Mouse (Mus musculus) olfactory bulb, adult 2 months (tissue): ENCODE results near the gene Nsl1. TPM values are rescaled to one million over a fixed set of nuclear protein-coding genes. Genes with fewer than 3 reads are reported as not detected.
A peak's percentile ranks its signal among the peaks of the same experiment; 100 is the strongest.

ENCODE experiments used
- H3K27ac ChIP-seq: fragments of 200-500 bp; 2 replicates; pipeline ENCODE4 v1.5.1; 2012; ENCODE audit warnings: low read depth, low read length; ENCODE audit not compliant: insufficient read depth
- H3K4me1 ChIP-seq: fragments of 200-500 bp; 2 replicates; pipeline ENCODE4 v1.6.1; 2012; ENCODE audit warnings: low read length; ENCODE audit not compliant: control insufficient read depth, insufficient read depth
- H3K4me3 ChIP-seq: fragments of 200-500 bp; 2 replicates; pipeline ENCODE4 v1.5.1; 2012; ENCODE audit warnings: mild to moderate bottlenecking, low read depth, low read length, moderate library complexity; ENCODE audit not compliant: insufficient read depth
- CTCF ChIP-seq: fragments of 200-500 bp; IDR thresholded peaks from 2 replicates; pipeline ENCODE4 v1.5.1; 2012; ENCODE audit warnings: low read depth, mild to moderate bottlenecking, low read length, moderate library complexity; ENCODE audit not compliant: insufficient read depth
- POLR2A ChIP-seq: fragments of 200-500 bp; IDR thresholded peaks from 2 replicates; pipeline ENCODE4 v1.6.1; 2012; ENCODE audit warnings: mild to moderate bottlenecking, low read depth, low read length, moderate library complexity; ENCODE audit not compliant: insufficient read depth
- WGBS: fragments of 180-500 bp; shearing (Covaris S2); methylation state at CpG from one replicate; pipeline ENCODE4 v1.1.7; 2018; 5-methylcytosine and 5-hydroxymethylcytosine counted together
- polyA plus RNA-seq: library from polyadenylated mRNA; stranded (reverse); fragments of >200 nt; gene quantifications from 2 replicates; pipeline ENCODE4 v1.2.4, GENCODE M21; 2012; ENCODE audit warnings: low replicate concordance; ENCODE audit not compliant: missing spikeins, insufficient read depth, insufficient read length

Gene Nsl1
- polyA plus RNA-seq, 1 experiment = not detected

DNA sequence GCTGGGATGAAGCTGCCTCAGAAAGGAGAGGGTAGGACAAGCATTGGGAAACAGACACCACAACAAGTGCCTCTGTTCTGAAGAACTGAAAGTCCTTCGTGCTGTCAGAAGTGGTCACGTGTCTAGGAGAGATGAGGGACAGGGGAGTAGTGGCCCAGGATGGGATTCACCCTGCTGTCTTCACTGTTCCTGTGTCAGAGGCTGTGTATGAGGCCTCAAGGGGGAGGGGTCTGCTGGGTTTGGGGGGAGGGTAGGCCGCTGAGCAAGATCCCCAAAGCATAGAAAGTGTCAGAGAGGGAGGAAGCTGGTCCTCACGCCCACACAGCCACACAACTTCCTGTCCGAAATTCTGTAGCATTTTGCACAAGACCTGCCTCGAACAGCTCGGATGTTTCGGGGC is 48.3 kb downstream of the Nsl1 start:
- no peak for TF ChIP-seq POLR2A
- TF ChIP-seq CTCF = no peak
- no peak overlapping the region for H3K4me3 ChIP-seq
- H3K27ac ChIP-seq = no peak overlapping the region
- 0 out of 2 replicates have a peak, but pooled peaks cover 5% of the 10 kb centered on the region for H3K4me1 ChIP-seq
- 73% methylated on average over 8 of the region's 8 CpGs for WGBS

- Histone ChIP-seq H3K27ac (no peak overlapping the region), H3K4me3 (no peak overlapping the region), H3K4me1 (0 out of 2 replicates have a peak, but pooled peaks cover 5% of the 10 kb centered on the region)
- WGBS = 77% methylated on average over 7 of the region's 7 CpGs
- TF ChIP-seq CTCF = no peak
- no peak for TF ChIP-seq POLR2A
These were observed 52.1 kb downstream of the Nsl1 start for GRCm38 (mm10) chr1:191114868-191115267.

GRCm38 (mm10) chr1:191115514-191116238 is 52.9 kb downstream of the Nsl1 start:
- Histone ChIP-seq H3K27ac (no peak overlapping the region), H3K4me3 (no peak overlapping the region), H3K4me1 (0 out of 2 replicates have a peak, but pooled peaks cover 5% of the 10 kb centered on the region)
- 77% methylated on average over 11 of the region's 11 CpGs for WGBS
- TF ChIP-seq CTCF = no peak
- no peak for TF ChIP-seq POLR2A

- H3K4me3 ChIP-seq = no peak overlapping the region
- H3K27ac ChIP-seq = no peak overlapping the region
- H3K4me1 ChIP-seq = peaks cover 5% of the 10 kb centered on the region; the same call in 1 of the 2 replicates
- no peak for TF ChIP-seq POLR2A
- no peak for TF ChIP-seq CTCF
- 56% methylated on average over 3 of the region's 3 CpGs for whole genome bisulfite sequencing
These were observed 59.9 kb downstream of the Nsl1 start for GRCm38 (mm10) chr1:191122744-191123143.

DNA sequence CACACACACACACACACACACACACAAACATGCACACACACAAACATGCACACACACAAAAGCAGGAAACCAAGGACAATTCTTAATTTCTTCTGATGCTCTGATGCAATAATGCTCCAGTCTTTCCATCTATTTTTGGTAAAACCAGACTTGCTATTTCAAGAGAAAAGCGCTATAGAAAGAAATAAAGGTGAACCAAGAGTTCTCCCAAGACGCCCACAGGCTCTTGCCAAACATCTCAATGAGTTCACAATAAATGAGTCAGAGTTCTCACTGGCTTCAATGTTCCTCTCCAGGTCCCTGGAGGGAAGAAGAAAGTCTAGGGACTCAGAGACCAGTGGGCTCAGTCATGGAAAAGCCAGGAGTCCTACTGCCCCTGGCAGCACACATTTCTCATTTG is 60.9 kb downstream of the Nsl1 start:
- TF ChIP-seq CTCF = no peak
- 53% methylated on average over 2 of the region's 2 CpGs for WGBS
- Histone ChIP-seq H3K4me1 (peaks cover 5% of the 10 kb centered on the region; the same call in 1 of the 2 replicates), H3K27ac (no peak overlapping the region), H3K4me3 (no peak overlapping the region)

DNA sequence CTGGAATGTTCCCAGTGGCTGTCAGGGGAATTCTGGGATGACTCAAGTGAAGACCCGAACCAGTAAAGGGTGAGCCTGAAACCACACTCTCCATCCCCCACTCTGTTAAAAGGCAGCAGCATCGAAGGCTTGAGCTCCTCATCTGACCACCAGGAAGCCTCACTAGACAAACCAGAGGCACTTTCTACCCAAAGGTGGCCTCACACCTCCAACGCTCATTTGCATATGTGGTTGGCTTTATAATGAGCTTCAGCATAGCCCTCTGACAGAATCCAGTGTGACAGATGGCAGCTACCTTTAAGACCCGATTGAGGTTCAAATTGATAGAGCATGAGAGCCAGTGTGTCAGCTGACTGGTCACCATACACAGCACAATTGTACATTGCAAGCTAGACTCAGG is 61.5 kb downstream of the Nsl1 start:
- Histone ChIP-seq H3K4me3 (no peak overlapping the region), H3K4me1 (peaks cover 5% of the 10 kb centered on the region; the same call in 1 of the 2 replicates), H3K27ac (no peak overlapping the region)
- TF ChIP-seq CTCF = no peak
- no peak for TF ChIP-seq POLR2A
- WGBS = 70% methylated on average over 4 of the region's 4 CpGs

GRCm38 (mm10) chr1:191125811-191126638 is 63.2 kb downstream of the Nsl1 start:
- Histone ChIP-seq H3K4me3 (no peak overlapping the region; the same call in 1 of the 2 replicates), H3K27ac (no peak overlapping the region), H3K4me1 (peaks cover 5% of the 10 kb centered on the region; the same call in 1 of the 2 replicates)
- peak; percentile 72 for TF ChIP-seq CTCF
- TF ChIP-seq POLR2A = no peak
- WGBS = 19% methylated on average over 38 of the region's 38 CpGs

DNA sequence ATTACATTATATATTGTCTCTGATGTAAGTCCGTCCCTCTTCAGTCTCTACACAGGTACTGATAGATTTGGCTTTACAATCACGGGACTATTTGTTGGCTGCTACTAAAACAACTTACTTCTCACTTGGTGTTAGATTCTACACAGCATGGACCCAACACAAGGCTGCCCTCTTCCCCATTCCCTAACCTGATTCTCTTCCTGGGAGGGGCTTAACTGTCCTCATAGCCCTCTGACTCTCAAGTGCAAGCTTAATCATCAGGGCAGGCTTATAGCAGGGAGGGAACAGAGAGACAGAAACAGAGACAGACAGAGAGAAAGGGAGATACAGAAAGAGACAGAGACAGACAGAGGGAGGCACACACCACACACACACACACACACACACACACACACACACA is 68.9 kb downstream of the Nsl1 start:
- no peak for TF ChIP-seq CTCF
- TF ChIP-seq POLR2A = no peak
- no peak overlapping the region for H3K4me3 ChIP-seq
- H3K27ac ChIP-seq = no peak overlapping the region
- WGBS = 89% methylated on average over 2 of the region's 2 CpGs
- H3K4me1 ChIP-seq = peaks cover 12% of the 10 kb centered on the region

GRCm38 (mm10) chr1:191132240-191132639 is 69.4 kb downstream of the Nsl1 start:
- no peak for TF ChIP-seq POLR2A
- no peak for TF ChIP-seq CTCF
- Histone ChIP-seq H3K27ac (no peak overlapping the region), H3K4me1 (peaks cover 12% of the 10 kb centered on the region), H3K4me3 (no peak overlapping the region)
- WGBS = 46% methylated on average over 5 of the region's 5 CpGs
